Mouse (Mus musculus) liver, postnatal 0 days (tissue): ENCODE results near the gene Dnah10.

Experiments used
- CTCF ChIP-seq: sonication (generic); IDR thresholded peaks from 2 replicates; pipeline ENCODE4 v1.5.1; 2016; ENCODE audit warnings: antibody characterized with exemption, low read depth
- EP300 ChIP-seq: IDR thresholded peaks from 2 replicates; pipeline ENCODE4 v1.6.1; 2016; ENCODE audit warnings: antibody characterized with exemption, low read depth, mild to moderate bottlenecking

DNA sequence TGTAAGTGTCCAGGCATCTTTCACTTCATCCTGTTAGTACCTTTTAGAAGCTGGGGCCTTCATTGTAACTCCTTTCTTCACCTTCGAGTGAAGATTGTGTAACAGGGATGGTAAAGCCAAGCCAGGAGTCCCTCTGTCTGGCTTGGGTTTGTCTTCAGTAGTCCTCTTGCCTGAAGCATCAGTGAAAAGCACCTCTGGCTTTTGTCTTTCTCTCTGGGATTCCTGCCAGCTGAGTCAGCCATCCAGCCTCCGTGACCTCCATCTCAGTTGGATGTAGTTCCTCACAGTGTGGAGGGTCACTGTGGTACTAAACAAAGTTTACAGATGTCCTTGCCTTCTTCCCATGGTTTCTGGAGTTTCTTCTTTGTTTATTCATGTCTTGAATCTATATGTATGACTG lies 147.1 kb downstream of the Dnah10 start:
- TF ChIP-seq CTCF (no peak), EP300 (no peak)
